Mouse (Mus musculus) midbrain, postnatal 0 days (tissue): ENCODE measurements around the gene Krt20. TPM values are rescaled to one million over a fixed set of nuclear protein-coding genes. Genes with fewer than 3 reads are reported as not detected.
A peak's percentile ranks its signal among the peaks of the same experiment; 100 is the strongest.

ENCODE experiments used
- ATAC-seq: fragments of 200-750 bp; cut with Nextera tagmentation; 2 replicates; pipeline ENCODE4 v1.8.0; 2017; ENCODE audit warnings: moderate number of reproducible peaks, mild to moderate bottlenecking, moderate TSS enrichment, moderate library complexity; ENCODE audit not compliant: low FRiP score
- DNase-seq: peaks from one replicate; pipeline ENCODE4 v3.0.0-alpha.2; 2015; ENCODE audit warnings: low spot score
- H3K27ac ChIP-seq: fragments of 300-500 bp; sonication (generic); 2 replicates; pipeline ENCODE4 v1.5.1; 2014; ENCODE audit warnings: low read depth, mild to moderate bottlenecking, low read length, mixed read lengths
- H3K27me3 ChIP-seq: fragments of 300-500 bp; sonication (generic); 2 replicates; pipeline ENCODE4 v1.6.1; 2014; ENCODE audit warnings: low read length, control low read depth, mixed read lengths; ENCODE audit not compliant: insufficient read depth
- H3K36me3 ChIP-seq: fragments of 300-500 bp; sonication (generic); 2 replicates; pipeline ENCODE4 v1.6.1; 2014; ENCODE audit warnings: low read length, control low read depth, mixed read lengths; ENCODE audit not compliant: insufficient read depth
- H3K4me1 ChIP-seq: fragments of 300-500 bp; sonication (generic); 2 replicates; pipeline ENCODE4 v1.6.1; 2014; ENCODE audit warnings: mild to moderate bottlenecking, control low read depth, antibody characterized with exemption, low read length, mixed read lengths; ENCODE audit not compliant: insufficient read depth
- H3K4me2 ChIP-seq: fragments of 300-500 bp; sonication (generic); 2 replicates; pipeline ENCODE4 v1.6.1; 2014; ENCODE audit warnings: low read depth, mild to moderate bottlenecking, low read length, mixed read lengths; ENCODE audit not compliant: poor library complexity, severe bottlenecking
- H3K4me3 ChIP-seq: fragments of 300-500 bp; sonication (generic); 2 replicates; pipeline ENCODE4 v1.5.1; 2014; ENCODE audit warnings: low read depth, mild to moderate bottlenecking, low read length, moderate library complexity
- H3K9ac ChIP-seq: fragments of 300-500 bp; sonication (generic); replicated peaks from 2 replicates; pipeline ENCODE4 v1.6.1; 2014; ENCODE audit warnings: mild to moderate bottlenecking, low read length, moderate library complexity, mixed read lengths; ENCODE audit not compliant: poor library complexity, severe bottlenecking
- H3K9me3 ChIP-seq: fragments of 300-500 bp; sonication (generic); 2 replicates; pipeline ENCODE4 v1.6.1; 2016; ENCODE audit warnings: low read length, control low read depth
- CTCF ChIP-seq: IDR thresholded peaks from 2 replicates; pipeline ENCODE4 v1.5.1; 2016; ENCODE audit warnings: antibody characterized with exemption, mild to moderate bottlenecking
- WGBS: fragments of 180-500 bp; shearing (Covaris S2); extraction: QIAGEN DNeasy Blood & Tissue Kit; methylation state at CpG from one replicate; pipeline ENCODE4 v1.1.7; 2014; 5-methylcytosine and 5-hydroxymethylcytosine counted together
- polyA plus RNA-seq: library from polyadenylated mRNA; unstranded; fragments of >200 nt; fragmentation: Nextera tagmentation; extraction: Ambion mirVana; gene quantifications from 2 replicates; pipeline ENCODE4 v1.2.1, GENCODE M21; 2015
- total RNA-seq: library from RNA; depleted of rRNA; stranded (reverse); fragments of >200 nt; gene quantifications from 2 replicates; pipeline ENCODE4 v1.2.3, GENCODE M21; 2014; rRNA removed

The Krt20 gene
- total and polyA plus RNA-seq, 2 experiments from 2014 or later, result 0.36 TPM; not detected in 1

GRCm38 (mm10) chr11:99385813-99386721 lies 51.9 kb downstream of the Krt20 start:
- peak overlapping the region; percentile 60 for H3K4me3 ChIP-seq
- H3K4me1 ChIP-seq, result no peaks in the 10 kb centered on the region
- H3K36me3 ChIP-seq, result no peaks in the 10 kb centered on the region
- ATAC-seq (peak; percentile 68; the same call in 1 of the 2 replicates), DNase-seq (peak; percentile 87)
- 1% methylated on average over 70 of the region's 71 CpGs for WGBS
- TF ChIP-seq CTCF, result no peak
- peak overlapping the region; percentile 95 for H3K27ac ChIP-seq
- H3K4me2 ChIP-seq, result peak overlapping the region; percentile 75
- H3K9me3 ChIP-seq, result no peaks in the 10 kb centered on the region
- no peaks in the 10 kb centered on the region for H3K27me3 ChIP-seq
- peak overlapping the region; percentile 74 for H3K9ac ChIP-seq

- Histone ChIP-seq H3K27ac (no peak overlapping the region), H3K9ac (no peak overlapping the region), H3K9me3 (no peaks in the 10 kb centered on the region), H3K27me3 (no peaks in the 10 kb centered on the region), H3K4me2 (no peak overlapping the region), H3K4me3 (no peak overlapping the region), H3K4me1 (no peaks in the 10 kb centered on the region), H3K36me3 (no peaks in the 10 kb centered on the region)
- no peak for ATAC-seq
- peak; percentile 91 for TF ChIP-seq CTCF
- 12% methylated on average over 5 of the region's 5 CpGs for WGBS
- peak; percentile 69 for DNase-seq
Measured at GRCm38 (mm10) chr11:99379568-99379967, 58.4 kb downstream of the Krt20 start.

Other genes with a start within 250 kb of the Krt20 start
- gene Smarce1, start 207.1 kb downstream of the Krt20 start, total RNA-seq, result 94.9 and 116 TPM in 2 replicates
- 170 and 184 TPM in 2 replicates for gene Smarce1, start 207.1 kb downstream of the Krt20 start, polyA plus RNA-seq
- 10.6 and 11.6 TPM in 2 replicates for gene Krt222, start 194.1 kb downstream of the Krt20 start, total RNA-seq
- 13.6 and 14.4 TPM in 2 replicates for gene Krt222, start 194.1 kb downstream of the Krt20 start, polyA plus RNA-seq
- gene Krt24, start 152.9 kb downstream of the Krt20 start, total RNA-seq, result not detected in 2 replicates
- 0.07 and 0.21 TPM in 2 replicates for gene Krt24, start 152.9 kb downstream of the Krt20 start, polyA plus RNA-seq
- 0.11 and 0.19 TPM in 2 replicates for gene Krt25, start 115.2 kb downstream of the Krt20 start, total RNA-seq
- 0.29 and 0.54 TPM in 2 replicates for gene Krt25, start 115.2 kb downstream of the Krt20 start, polyA plus RNA-seq
- 0.11 and 1.2 TPM in 2 replicates for gene Krt26, start 100.2 kb downstream of the Krt20 start, total RNA-seq
- 0.46 and 0.54 TPM in 2 replicates for gene Krt26, start 100.2 kb downstream of the Krt20 start, polyA plus RNA-seq
- gene Krt27, start 87.0 kb downstream of the Krt20 start, total RNA-seq, result 1.0 TPM in 1 of 2 replicates, not detected in the other
- gene Krt27, start 87.0 kb downstream of the Krt20 start, polyA plus RNA-seq, result 0.22 and 0.28 TPM in 2 replicates
- gene Krt28, start 63.2 kb downstream of the Krt20 start, total RNA-seq, result 0.93 TPM in 1 of 2 replicates, not detected in the other
- gene Krt28, start 63.2 kb downstream of the Krt20 start, polyA plus RNA-seq, result 0.33 and 0.66 TPM in 2 replicates
- 6.7 and 18.3 TPM in 2 replicates for gene Krt10, start 48.8 kb downstream of the Krt20 start, total RNA-seq
- 35.7 and 39.2 TPM in 2 replicates for gene Krt10, start 48.8 kb downstream of the Krt20 start, polyA plus RNA-seq
- 2.0 TPM in 1 of 2 replicates, not detected in the other for gene Krt12, start 15.9 kb downstream of the Krt20 start, total RNA-seq
- 0.21 and 0.31 TPM in 2 replicates for gene Krt12, start 15.9 kb downstream of the Krt20 start, polyA plus RNA-seq
- 0.16 TPM in 1 of 2 replicates, not detected in the other for gene Krt23, start 55.0 kb upstream of the Krt20 start, total RNA-seq
- 0.32 TPM in 1 of 2 replicates, not detected in the other for gene Krt23, start 55.0 kb upstream of the Krt20 start, polyA plus RNA-seq
- not detected in 2 replicates for gene Krt39, start 83.2 kb upstream of the Krt20 start, total RNA-seq
- gene Krt39, start 83.2 kb upstream of the Krt20 start, polyA plus RNA-seq, result not detected in 2 replicates
- gene Krt40, start 105.0 kb upstream of the Krt20 start, total RNA-seq, result not detected in 2 replicates
- not detected in 2 replicates for gene Krt40, start 105.0 kb upstream of the Krt20 start, polyA plus RNA-seq
- gene Krtap3-3, start 112.7 kb upstream of the Krt20 start, total RNA-seq, result not detected in 2 replicates
- gene Krtap3-3, start 112.7 kb upstream of the Krt20 start, polyA plus RNA-seq, result not detected in 2 replicates
- not detected in 2 replicates for gene Krtap3-2, start 118.7 kb upstream of the Krt20 start, total RNA-seq
- not detected in 2 replicates for gene Krtap3-2, start 118.7 kb upstream of the Krt20 start, polyA plus RNA-seq
- gene Gm11939, start 121.3 kb upstream of the Krt20 start, total RNA-seq, result not detected in 2 replicates
- not detected in 2 replicates for gene Gm11939, start 121.3 kb upstream of the Krt20 start, polyA plus RNA-seq
- not detected in 2 replicates for gene Krtap3-1, start 128.5 kb upstream of the Krt20 start, total RNA-seq
- gene Krtap3-1, start 128.5 kb upstream of the Krt20 start, polyA plus RNA-seq, result not detected in 2 replicates
- not detected in 2 replicates for gene Krtap1-5, start 142.9 kb upstream of the Krt20 start, total RNA-seq
- not detected in 2 replicates for gene Krtap1-5, start 142.9 kb upstream of the Krt20 start, polyA plus RNA-seq
- gene Krtap1-4, start 145.5 kb upstream of the Krt20 start, total RNA-seq, result not detected in 2 replicates
- not detected in 2 replicates for gene Krtap1-4, start 145.5 kb upstream of the Krt20 start, polyA plus RNA-seq
- not detected in 2 replicates for gene Krtap1-3, start 153.2 kb upstream of the Krt20 start, total RNA-seq
- not detected in 2 replicates for gene Krtap1-3, start 153.2 kb upstream of the Krt20 start, polyA plus RNA-seq
- gene Krtap9-3, start 160.0 kb upstream of the Krt20 start, total RNA-seq, result not detected in 2 replicates
- not detected in 2 replicates for gene Krtap9-3, start 160.0 kb upstream of the Krt20 start, polyA plus RNA-seq
- not detected in 2 replicates for gene Gm11938, start 165.2 kb upstream of the Krt20 start, total RNA-seq
- not detected in 2 replicates for gene Gm11938, start 165.2 kb upstream of the Krt20 start, polyA plus RNA-seq
- not detected in 2 replicates for gene Gm11937, start 172.0 kb upstream of the Krt20 start, total RNA-seq
- gene Gm11937, start 172.0 kb upstream of the Krt20 start, polyA plus RNA-seq, result not detected in 2 replicates
- not detected in 2 replicates for gene Krtap2-4, start 176.7 kb upstream of the Krt20 start, total RNA-seq
- gene Krtap2-4, start 176.7 kb upstream of the Krt20 start, polyA plus RNA-seq, result not detected in 2 replicates
- gene Gm11562, start 182.3 kb upstream of the Krt20 start, total RNA-seq, result not detected in 2 replicates
- gene Gm11562, start 182.3 kb upstream of the Krt20 start, polyA plus RNA-seq, result not detected in 2 replicates
- gene Krtap4-1, start 190.1 kb upstream of the Krt20 start, total RNA-seq, result not detected in 2 replicates
- not detected in 2 replicates for gene Krtap4-1, start 190.1 kb upstream of the Krt20 start, polyA plus RNA-seq
- gene Krtap4-2, start 196.9 kb upstream of the Krt20 start, total RNA-seq, result not detected in 2 replicates
- gene Krtap4-2, start 196.9 kb upstream of the Krt20 start, polyA plus RNA-seq, result not detected in 2 replicates
- not detected in 2 replicates for gene Krtap4-7, start 205.9 kb upstream of the Krt20 start, total RNA-seq
- not detected in 2 replicates for gene Krtap4-7, start 205.9 kb upstream of the Krt20 start, polyA plus RNA-seq
- not detected in 2 replicates for gene Gm11555, start 212.1 kb upstream of the Krt20 start, total RNA-seq
- not detected in 2 replicates for gene Gm11555, start 212.1 kb upstream of the Krt20 start, polyA plus RNA-seq
- not detected in 2 replicates for gene Gm11563, start 220.8 kb upstream of the Krt20 start, total RNA-seq
- gene Gm11563, start 220.8 kb upstream of the Krt20 start, polyA plus RNA-seq, result not detected in 2 replicates
- gene Krtap4-6, start 227.8 kb upstream of the Krt20 start, total RNA-seq, result not detected in 2 replicates
- gene Krtap4-6, start 227.8 kb upstream of the Krt20 start, polyA plus RNA-seq, result not detected in 2 replicates